Mouse (Mus musculus): ENCODE measurements at regions not wholly inside any gene's neighbourhood (a gene's known extent, or its start where the extent isn't known, plus 50 kb on each side); places are given as distances from the start of the nearest gene placed in this dataset.

- TF ChIP-seq CTCF (IDR thresholded peaks at IDR 0.05; ENCODE audit: control insufficient read depth, insufficient read depth, insufficient replicate concordance, low read depth, low read length) (no peak), POLR2A (IDR thresholded peaks at IDR 0.05; ENCODE audit: control insufficient read depth, low read depth, low read length) (no peak)
Measured at GRCm38 (mm10) chr12:14212618-14213017, 60.8 kb upstream of the Fam84a start.

Measured in testis, adult 2 months (tissue).